Comparison of ENCODE assay signal across 30 mouse cellular contexts in genomic region chr4:76541769-76542168, GRCm38 (mm10).
"Had no signal": no experiment of that assay in that cellular context is flagged by ENCODE, and none has a peak within 500 bp of the region (broad histone marks: within the 10 kb centered on the region; RNA-seq: fewer than 3 reads in every experiment).

No protein-coding gene starts in this region.

- H3K9ac ChIP-seq: limb, embryonic 12.5 days; limb, embryonic 13.5 days; limb, embryonic 15.5 days; liver, embryonic 12.5 days; liver, embryonic 13.5 days; liver, embryonic 14.5 days; liver, embryonic 15.5 days; liver, postnatal 0 days; lung, embryonic 14.5 days; lung, embryonic 15.5 days; midbrain, embryonic 12.5 days; midbrain, embryonic 13.5 days; midbrain, embryonic 15.5 days; neural tube, embryonic 12.5 days had no signal

- H3K4me1 ChIP-seq: limb, embryonic 12.5 days; limb, embryonic 13.5 days; limb, embryonic 15.5 days; liver, embryonic 12.5 days; liver, embryonic 13.5 days; liver, embryonic 15.5 days; lung, embryonic 15.5 days; megakaryocyte, embryonic 14.5 days; midbrain, embryonic 10.5 days; midbrain, embryonic 12.5 days; midbrain, embryonic 13.5 days; midbrain, embryonic 15.5 days; neural tube, embryonic 12.5 days had no signal

- DNase-seq: left cerebral cortex, postnatal 4 days; liver; liver, embryonic 13.5 days; liver, postnatal 0 days; lung, adult 18-20 months; lung, embryonic 14.5 days; lung, postnatal 10 days; lung, postnatal 14 days; lung, postnatal 36 days; lung, postnatal 4 days; midbrain, embryonic 14.5 days had no signal

- H3K4me3 ChIP-seq: left cerebral cortex, adult 2 months; limb, embryonic 12.5 days; limb, embryonic 13.5 days; limb, embryonic 15.5 days; liver, embryonic 12.5 days; liver, embryonic 13.5 days; liver, embryonic 15.5 days; lung, embryonic 15.5 days; megakaryocyte, embryonic 14.5 days; midbrain, embryonic 10.5 days; midbrain, embryonic 12.5 days; midbrain, embryonic 13.5 days; midbrain, embryonic 15.5 days; neural tube, embryonic 12.5 days had no signal

- H3K4me2 ChIP-seq: limb, embryonic 12.5 days; limb, embryonic 13.5 days; limb, embryonic 15.5 days; liver, embryonic 11.5 days; liver, embryonic 12.5 days; liver, embryonic 13.5 days; liver, embryonic 15.5 days; lung, embryonic 14.5 days; lung, embryonic 15.5 days; midbrain, embryonic 11.5 days; midbrain, embryonic 12.5 days; midbrain, embryonic 13.5 days; midbrain, embryonic 15.5 days; neural tube, embryonic 12.5 days had no signal

- H3K9me3 ChIP-seq: limb, embryonic 12.5 days; limb, embryonic 13.5 days; limb, embryonic 15.5 days; liver, embryonic 12.5 days; liver, embryonic 13.5 days; liver, embryonic 15.5 days; lung, embryonic 15.5 days; megakaryocyte, embryonic 14.5 days; midbrain, embryonic 10.5 days; midbrain, embryonic 12.5 days; midbrain, embryonic 13.5 days; midbrain, embryonic 15.5 days; neural tube, embryonic 12.5 days had no signal

- H3K27me3 ChIP-seq: limb, embryonic 12.5 days; limb, embryonic 13.5 days; limb, embryonic 15.5 days; liver, embryonic 12.5 days; liver, embryonic 13.5 days; liver, embryonic 15.5 days; lung, embryonic 15.5 days; megakaryocyte, embryonic 14.5 days; midbrain, embryonic 12.5 days; midbrain, embryonic 13.5 days; midbrain, embryonic 15.5 days; neural tube, embryonic 12.5 days had no signal

- H3K27ac ChIP-seq: left cerebral cortex, adult 2 months; limb, embryonic 12.5 days; limb, embryonic 13.5 days; limb, embryonic 15.5 days; liver, embryonic 12.5 days; liver, embryonic 13.5 days; liver, embryonic 14.5 days; liver, embryonic 15.5 days; lung, embryonic 15.5 days; macrophage; midbrain, embryonic 10.5 days; midbrain, embryonic 12.5 days; midbrain, embryonic 13.5 days; midbrain, embryonic 15.5 days; neural tube, embryonic 12.5 days had no signal

- H3K36me3 ChIP-seq: limb, embryonic 12.5 days; limb, embryonic 13.5 days; limb, embryonic 15.5 days; liver, embryonic 12.5 days; liver, embryonic 13.5 days; liver, embryonic 15.5 days; lung, embryonic 15.5 days; midbrain, embryonic 10.5 days; midbrain, embryonic 12.5 days; midbrain, embryonic 13.5 days; midbrain, embryonic 15.5 days; neural tube, embryonic 12.5 days had no signal

- ATAC-seq: liver, embryonic 12.5 days; liver, postnatal 0 days; lung, postnatal 0 days; midbrain, embryonic 13.5 days; midbrain, embryonic 15.5 days; midbrain, embryonic 16.5 days had no signal
